Mouse (Mus musculus) CD4-positive, CD25-positive, alpha-beta regulatory T cell, adult 2 months (primary cell): ENCODE results near the gene Rapgef3.

Experiments used
- DNase-seq: peaks from one replicate; pipeline ENCODE4 v3.0.0-alpha.2; 2012; ENCODE audit warnings: low read depth, low spot score

Gene Rapgef3

DNA sequence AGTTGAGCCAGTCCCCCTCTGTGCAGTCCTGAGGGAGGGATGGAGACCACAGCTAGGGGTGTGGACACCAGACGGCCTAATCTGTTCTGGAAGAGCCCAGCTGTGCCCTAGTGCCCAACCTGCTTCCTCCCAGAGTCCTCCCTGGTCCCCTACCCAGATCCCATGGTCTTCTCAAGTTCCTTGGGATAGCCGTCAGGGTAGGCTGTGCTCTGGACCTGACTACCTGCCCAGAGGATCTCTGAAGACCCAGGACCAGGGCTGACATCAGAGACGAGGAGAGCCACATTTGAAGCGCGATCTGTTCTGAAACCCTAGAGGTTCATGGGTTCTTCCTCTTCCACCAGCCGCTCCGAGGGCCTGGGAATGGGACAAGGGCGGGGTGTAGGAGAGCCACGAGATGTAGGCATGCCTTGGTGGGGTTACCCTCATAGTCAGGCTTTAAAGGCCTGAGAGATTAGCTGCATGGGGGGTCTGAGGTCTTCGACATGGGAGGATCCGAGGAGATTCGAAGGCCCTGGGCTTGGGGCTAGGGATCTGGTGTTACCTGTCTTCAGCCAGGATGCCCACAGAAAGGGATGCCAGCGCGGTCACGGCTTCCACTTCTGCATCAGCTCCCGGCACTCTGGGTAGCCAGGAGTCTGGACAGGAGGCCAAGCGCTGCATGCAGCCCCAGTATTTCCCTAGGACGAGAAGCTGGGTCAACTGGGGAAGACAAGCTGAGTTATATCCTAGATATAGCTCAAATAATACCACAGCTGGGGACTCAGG lies 25.8 kb upstream of the Rapgef3 start:
- DNase-seq: no peak

DNA sequence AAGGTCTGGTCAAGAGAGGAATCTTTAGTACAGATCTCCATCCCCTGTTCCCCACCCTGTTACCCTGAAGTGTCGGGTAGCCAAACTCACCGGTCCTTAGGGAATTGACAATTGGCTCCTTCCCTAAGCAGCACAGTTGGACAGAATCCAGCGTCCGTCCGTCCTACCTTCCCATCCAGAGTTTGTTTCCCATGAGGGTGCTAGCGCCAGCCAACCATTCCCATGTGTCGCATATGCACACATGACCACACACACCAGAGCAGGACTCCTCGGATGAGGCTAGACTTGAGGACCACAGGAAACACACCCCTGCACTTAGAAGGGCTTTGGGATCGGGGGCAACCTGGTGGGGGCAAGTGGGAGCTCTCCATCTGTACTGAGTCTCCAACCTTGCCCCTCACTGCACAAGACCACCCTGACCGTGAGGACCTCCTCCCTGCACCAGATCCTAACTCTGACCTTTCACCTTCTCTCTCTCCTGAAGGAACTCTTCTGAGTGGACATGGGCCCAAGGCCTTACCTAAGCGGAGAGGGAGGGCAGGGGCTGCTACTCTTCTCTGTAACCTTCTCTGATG lies 23.4 kb upstream of the Rapgef3 start:
- no peak for DNase-seq

DNA sequence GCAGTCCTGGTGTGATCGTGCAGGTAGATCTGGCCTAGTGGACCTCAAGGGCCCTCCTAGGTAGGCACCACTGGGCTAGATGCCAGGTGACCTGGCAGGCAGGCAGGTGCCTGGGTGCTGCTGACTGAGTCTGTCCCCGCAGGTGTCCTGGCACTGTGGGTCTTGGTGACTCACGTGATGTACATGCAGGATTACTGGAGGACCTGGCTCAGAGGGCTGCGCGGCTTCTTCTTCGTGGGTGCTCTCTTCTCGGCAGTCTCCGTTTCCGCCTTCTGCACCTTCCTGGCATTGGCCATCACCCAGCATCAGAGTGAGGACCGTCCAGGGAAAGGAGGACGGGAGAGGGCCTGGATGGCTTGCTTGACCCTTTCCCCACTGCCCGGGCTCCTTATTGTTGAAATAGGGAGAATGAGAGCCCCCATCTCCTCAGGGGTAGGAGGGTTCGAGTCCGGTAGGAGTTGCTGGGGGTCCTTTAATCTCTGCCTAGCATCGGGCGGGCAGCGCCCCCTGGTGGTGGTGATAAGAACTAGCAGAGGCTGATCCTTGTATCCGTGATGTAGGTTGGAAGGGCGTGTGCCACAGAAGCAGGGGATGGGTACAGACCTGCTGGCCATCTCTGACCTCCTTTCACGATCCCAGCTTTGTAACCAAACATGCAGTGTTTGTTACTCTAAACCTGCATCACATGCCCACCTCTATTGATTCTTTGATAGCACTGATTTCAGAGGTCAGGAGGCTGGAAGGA lies 22.2 kb upstream of the Rapgef3 start:
- DNase-seq: peak; percentile 82

DNA sequence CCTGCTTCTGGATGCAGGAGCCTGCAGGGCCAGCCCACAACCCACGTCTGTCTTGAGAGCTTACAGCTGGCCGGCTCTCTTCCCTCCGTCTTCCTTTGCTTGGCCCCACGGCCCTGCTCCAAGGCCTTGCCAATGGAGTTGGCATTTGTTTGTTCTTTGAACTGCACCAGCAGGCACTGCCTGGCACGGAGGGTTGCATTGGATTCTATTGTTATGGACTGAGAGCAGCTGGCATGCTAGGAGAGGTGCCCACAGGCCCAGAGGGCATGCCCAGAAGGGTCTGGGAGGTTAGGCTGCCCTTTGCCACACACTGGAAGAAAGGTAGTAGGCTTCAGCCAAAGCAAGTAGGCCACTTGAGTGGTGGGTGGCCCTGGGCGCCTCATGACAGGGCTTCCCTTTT lies 21.0 kb upstream of the Rapgef3 start:
- DNase-seq: no peak

DNA sequence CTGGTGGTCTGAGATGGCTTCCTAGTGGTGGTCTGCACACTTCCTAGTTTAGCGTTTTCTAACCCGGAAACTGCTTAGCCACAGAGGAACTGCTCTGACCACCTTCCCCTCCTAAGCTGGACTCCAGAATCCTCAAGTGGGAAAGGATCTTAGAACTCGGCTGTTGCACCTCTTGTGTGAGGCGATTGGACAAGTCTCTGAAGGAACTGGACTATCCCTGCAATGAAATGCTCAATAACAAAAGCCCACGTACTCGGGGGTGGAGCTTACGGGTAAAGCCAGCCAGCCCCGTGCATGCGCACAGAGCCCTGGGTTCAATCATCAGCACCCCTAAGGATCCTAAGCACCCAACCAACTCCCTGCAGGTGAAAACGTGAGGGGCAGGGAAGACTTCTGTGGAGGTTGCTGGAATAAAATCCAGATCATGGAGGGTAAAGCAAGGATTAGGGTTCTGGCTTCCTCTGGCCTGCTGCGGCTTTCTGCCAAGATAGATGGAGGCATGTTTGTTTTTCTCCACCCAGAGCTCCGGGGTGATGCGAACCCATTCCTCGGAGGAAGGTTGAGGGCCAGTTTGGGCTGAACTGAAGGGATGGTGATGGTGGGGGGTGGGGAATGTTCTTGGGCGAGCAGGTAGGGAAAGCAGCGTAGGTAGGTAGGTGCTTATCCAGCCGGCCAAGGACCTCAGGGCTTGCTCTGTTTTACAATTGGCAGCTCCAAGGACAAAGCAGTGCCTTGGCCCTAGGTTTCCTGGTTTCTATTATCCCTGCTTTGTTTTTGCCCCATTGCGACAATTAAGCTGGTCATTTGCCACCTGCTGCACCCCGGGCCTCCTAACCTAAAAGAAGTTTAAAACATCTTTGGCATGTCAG lies 20.3 kb upstream of the Rapgef3 start:
- peak; percentile 44 for DNase-seq

DNA sequence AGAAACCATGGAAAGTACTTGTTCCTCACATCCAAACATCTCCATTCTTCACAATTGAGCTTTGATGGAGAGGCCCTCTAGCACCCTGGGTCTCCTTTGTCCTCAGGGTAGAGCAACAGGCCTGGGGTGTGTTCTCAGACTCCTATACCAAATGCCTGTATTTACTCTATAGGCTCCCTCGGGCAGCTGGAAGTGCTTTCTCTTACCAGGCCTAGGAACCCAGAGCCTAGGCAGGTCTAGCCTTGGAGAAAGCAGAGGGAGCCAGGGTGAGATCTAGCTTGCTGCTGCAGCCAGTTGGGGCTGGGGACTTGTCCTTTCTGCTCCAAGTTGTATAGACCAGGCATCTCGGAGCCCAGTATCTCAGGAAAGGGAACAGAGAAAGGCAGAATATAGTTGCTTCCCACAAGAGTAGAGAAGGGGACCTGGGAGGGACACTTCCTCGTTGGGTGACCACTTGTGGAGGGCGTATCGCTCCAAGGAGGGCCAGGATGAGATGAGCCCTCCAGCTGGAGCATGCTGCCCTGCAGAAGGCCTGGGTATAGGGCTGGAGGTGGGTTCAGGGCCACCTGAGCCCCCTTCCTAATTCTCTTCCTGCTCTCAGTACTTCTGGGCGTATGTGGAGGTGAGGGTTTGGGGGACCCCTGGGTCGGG lies 19.5 kb upstream of the Rapgef3 start:
- no peak for DNase-seq

DNA sequence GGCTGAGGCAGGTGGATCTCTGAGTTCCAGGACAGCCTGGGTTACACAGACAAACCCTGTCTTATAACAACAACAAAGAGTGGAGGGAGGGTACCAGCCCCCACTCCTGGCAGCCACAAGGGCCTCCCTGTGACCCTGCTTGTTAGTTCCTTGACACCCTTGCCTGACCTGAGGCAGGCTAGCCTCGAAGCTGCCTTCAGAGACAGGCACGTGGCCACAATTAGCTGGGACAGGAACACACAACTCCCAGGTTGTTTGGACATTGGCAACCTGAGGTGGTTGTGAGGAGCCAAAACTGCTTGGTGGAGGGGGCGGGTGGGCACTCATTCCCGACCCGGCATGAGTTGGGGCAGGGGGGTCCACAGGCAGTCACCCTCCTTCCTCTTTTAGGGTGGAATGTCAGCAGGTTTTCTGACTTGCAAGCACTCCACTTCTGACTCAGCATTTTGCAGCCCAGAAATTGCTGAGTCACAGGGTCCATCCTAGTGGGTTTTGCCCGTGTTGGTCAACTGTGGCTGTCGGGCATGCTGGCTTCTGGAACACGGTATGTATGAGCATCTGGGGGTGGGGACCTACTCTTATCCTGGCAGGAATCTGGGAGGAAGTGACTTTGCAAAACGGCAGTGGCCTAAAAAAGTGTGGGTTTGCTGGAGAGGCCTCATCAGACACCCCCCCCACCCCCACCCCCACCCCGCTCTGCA lies 18.8 kb upstream of the Rapgef3 start:
- peak; percentile 38 for DNase-seq

DNA sequence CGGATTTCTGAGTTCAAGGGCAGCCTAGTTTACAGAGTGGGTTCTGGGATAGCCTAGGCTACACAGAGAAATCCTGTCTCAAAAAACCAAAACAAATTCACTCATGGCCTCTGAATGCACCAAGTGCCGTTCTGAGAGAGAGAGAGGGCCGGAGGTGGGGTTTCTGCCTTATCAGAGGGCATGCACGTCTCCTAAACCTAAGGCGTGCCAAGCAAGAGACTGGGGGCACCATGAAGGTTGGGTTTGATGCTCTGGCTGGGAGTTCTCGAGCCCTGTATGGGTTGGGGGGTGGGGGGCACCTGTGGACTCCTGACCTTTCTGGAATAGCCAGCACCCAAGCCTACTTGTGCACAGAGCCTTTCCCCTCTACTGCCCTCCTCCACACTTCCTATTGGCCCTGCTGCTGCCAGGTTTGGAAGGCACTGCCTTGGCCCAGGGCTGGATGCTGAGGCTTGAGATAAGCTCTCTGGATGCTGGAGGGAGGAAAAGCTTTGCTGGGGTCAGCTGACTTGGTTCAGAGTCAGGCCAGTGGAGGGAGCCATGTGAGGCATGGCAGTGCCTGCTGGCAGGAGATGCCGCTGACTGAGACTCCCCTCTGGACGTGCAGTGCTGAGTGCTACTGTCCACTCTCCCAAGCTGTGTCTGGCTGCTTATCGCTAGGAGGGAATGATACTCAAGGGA lies 18.1 kb upstream of the Rapgef3 start:
- no peak for DNase-seq

DNA sequence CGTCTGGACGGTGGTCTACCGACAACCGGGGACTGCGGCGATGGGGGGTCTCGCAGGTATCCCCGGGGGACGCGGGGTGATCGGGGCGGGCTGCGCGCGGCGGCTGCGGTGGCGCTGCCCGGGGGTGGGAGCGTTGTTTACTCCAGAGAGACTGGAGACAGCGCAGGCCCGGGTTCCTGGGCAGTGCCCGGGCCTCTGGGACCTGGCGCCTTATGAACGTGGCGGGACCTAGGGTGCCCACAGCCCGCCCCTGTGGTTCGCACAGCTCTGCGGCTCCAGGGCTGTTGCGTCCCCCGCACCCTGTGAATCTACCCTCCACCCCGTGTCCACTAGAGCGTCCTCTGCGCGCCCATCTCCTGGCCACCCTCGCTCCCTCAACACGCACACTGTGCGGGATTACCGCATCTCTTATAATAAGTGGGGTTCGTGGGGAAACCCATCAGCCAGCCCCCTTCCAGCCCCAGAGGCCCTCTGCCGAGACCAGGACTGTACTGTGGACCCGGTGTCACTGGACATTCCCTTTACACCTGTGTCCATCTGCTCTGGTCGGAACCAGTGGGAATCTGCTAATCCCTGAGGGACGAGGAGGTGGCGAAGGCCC lies 16.9 kb upstream of the Rapgef3 start:
- DNase-seq: no peak

DNA sequence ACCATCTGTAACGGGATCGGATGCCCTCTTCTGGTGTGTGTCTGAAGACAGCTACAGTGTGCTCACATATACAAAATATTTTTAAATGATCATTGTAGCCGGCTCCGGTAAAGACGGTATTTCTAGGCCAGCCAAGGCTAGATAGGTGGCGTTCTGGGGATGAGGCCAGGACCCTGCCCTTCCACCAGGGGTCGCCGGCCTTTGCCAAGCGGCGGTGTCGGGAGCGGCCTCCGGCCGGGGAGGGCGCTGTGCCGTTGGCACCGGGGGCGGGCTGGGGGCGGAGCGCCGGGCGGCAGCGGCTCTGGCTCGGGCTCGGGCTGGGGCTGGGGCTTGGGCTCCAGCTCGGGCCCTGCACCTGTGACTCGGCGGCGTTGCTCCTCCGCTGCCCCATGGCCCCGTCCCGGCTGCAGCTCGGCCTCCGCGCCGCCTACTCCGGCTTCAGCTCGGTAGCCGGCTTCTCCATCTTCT lies 16.4 kb upstream of the Rapgef3 start:
- DNase-seq: peak; percentile 96

DNA sequence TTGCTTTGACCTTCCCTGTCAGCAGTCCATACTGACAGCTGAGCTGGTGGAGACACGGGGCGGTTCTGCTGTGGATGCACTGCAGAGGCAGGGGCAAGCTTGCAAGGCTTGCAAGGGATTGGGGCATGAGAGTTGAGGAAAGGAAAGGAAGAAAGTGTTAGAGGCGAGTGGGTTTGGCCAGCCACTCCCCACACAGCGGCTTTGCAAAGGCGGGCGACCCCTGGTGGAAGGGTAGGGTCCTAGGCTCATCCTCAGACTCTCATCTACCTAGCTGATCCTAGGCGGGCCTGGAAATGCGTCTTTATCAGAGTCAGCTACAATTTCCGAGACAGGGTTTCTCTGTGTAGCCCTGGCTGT lies 15.0 kb upstream of the Rapgef3 start:
- DNase-seq: peak; percentile 84

DNA sequence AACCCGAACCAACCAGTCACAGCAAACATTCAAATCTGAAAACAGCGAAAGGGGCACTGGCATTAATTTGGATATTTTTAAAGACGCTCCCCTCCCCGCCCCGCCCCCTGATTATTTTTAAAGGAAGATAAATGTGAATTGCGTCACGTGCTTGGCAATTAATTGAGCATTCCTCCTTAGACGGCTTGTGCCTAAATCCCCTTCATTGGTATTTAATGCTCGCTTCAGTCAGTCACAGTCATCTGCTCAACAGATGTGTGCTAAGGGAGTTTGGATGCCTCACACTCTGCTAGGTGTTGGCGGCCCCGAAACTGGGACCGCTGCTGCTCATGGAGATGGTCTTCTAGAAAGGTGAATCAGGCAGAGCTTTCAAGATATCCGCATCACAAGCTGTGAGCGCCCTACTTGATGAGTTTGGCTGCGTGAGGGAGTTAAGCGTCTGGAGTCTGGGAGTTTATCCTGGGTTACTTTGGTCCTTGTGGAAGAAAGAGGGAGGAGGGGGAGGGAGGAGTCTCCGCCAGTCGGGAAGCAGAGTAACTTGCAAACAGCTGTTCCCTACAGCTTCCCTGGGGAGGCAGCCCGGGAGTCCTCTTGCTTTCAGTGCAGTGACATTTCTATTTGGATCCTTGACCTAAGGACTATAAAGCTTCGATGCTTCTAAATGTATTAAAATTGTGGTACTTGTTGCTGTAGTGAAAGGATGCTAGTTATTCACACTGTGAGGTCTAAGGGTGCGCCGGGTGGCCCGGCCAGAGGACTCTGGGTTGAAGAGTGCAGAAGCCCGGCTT lies 14.4 kb upstream of the Rapgef3 start:
- DNase-seq: no peak

DNA sequence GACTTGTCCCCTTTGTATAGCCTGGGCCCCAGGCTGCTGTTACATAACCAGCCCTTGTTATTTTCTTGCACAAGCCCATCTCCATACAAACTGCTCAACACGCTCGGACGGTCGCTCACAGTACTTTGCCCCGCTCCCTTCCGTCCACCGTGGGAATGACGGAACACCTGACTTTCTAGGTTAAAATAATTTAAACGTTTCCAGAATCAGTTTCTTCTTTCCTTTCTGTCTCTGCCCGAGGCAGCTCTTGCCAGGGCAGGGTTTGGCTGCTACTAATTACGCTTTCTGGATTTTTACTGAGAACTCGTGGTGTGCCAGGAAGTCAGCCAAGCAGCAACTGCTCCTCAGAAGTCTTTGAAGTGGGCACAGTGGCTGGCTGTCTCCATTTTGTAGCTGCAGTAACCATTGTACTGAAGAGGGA lies 12.8 kb upstream of the Rapgef3 start:
- DNase-seq: peak; percentile 60

DNA sequence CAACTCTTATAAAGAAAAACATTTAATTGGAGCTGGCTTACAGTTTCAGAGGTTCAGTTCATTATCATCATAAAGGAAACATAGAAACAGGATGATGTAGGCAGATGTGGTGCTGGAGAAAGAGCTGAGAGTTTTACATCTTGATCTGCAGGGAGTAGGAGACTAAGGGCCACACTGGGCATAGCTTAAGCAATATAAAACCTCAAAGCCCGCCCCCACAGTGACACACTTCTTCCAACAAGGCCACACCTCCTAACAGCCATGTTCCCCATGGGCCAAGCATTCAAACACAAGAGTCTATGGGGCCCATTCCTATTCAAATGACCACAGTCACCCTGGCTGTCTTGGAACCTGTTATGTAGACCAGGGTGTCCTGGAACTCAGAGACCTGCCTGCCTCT lies 11.8 kb upstream of the Rapgef3 start:
- DNase-seq: no peak

DNA sequence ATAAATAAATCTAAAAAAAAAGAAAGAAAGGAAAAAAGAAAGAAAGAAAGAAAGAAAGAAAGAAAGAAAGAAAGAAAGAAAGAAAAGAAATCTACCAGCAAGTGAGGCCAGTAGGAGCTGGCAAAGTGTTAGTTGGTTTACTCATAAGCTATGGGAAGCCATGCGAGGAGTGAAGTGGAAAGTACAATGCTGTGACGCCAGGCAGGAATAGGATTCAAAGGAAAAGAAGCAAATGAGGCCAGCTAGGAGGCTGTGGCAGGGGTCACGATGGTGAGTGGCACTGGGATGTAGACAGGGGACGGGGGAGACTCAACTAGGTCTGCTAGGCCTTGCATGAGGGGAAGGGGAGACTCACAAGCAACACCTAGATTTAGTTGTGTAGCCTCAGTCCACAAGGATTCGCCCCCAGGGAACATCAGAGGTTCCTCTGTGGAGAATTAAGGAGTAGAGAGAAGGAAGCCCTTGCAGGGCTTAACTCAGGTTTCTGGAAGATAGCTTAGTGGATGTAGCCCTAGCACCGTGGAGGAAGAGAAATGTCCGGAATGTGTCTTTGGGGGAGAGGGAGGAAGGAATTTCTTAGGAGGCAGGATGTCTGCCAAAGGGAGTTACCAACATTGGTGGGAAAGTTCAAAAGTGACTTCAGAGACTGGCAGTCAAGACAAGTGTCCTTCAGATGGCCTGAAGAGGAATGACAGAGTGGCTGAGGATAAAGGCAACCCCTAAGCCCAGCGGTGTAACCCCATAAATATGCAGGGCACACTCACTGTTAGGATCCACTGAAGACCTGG lies 10.7 kb upstream of the Rapgef3 start, which contains the start of gene Slc48a1:
Slc48a1 (plus strand) TSS at position 210 of the 788 bp plus-strand sequence.
- DNase-seq: no peak

DNA sequence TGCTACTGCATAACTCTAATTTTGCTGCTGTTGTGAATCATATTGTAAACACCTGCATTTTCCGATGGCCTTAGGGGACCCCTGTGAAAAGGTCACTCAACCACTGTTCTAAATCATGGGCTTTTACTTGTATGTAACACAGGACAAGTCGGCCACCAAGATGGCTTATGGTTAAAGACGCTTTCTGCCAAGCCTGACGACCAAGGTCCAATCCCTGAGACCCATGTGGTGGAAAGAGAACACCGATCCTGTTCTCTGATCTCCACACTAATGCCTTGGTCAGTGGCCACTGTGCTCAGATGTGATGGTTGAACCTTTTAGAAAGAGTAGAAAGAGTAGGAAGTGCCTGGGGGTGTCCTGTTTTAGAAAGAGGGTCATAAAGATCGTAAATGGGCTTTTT lies 9.1 kb upstream of the Rapgef3 start:
- no peak for DNase-seq

DNA sequence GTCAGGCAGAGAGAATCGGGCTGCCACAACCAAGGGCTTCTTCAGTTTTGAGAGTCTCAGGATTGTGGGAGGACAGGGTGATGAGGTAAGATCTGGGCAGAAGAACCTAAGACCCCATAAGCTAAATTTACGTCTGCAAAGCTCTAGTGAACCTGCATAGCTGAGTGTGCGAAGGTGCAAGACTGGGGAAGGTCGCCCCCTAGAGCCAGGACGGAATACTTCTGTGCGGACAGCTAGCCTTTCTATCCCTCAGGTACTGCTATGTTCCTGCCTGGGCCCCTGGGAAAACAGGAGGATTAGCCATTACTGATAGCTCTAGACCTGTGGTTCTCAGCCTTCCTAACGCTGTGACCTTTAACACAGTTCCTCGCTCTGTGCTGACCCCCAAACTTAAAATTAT lies 8.7 kb upstream of the Rapgef3 start:
- peak; percentile 81 for DNase-seq

DNA sequence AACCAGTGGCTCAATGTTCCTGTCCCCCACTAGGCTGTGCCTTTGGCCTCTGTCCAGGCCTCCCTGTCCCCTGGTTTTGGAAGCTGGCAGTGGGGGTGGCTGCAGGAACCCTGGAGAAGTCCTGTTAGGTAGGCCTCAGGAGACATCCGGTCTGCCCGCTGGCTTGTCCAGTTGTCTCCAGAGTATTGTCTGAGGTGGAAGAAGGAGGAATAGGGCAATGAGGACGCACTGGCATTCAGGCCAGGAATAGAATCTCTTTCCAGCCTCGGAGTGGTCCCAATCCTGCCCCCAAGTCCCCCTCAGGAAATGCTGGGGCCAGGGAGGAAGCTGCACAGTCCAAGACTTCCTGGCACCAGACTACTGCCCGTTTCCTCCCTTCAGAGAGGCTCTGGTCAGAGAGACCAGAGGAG lies 6.2 kb upstream of the Rapgef3 start:
- DNase-seq: no peak
